Mouse (Mus musculus) thymus, adult 2 months (tissue): Measurements from ENCODE around the gene Cby3.

Source experiments
- CTCF ChIP-seq: fragments of 200-500 bp; IDR thresholded peaks from 2 replicates; pipeline ENCODE4 v1.5.1; 2012; ENCODE audit warnings: mild to moderate bottlenecking, control low read depth, low read length, moderate library complexity, borderline replicate concordance; ENCODE audit not compliant: control insufficient read depth, poor library complexity, insufficient read depth; ENCODE audit errors: extremely low read depth
- POLR2A ChIP-seq: fragments of 200-500 bp; IDR thresholded peaks from 2 replicates; pipeline ENCODE4 v1.6.1; 2012; ENCODE audit warnings: mild to moderate bottlenecking, low read length, control low read depth, moderate library complexity; ENCODE audit not compliant: control insufficient read depth, poor library complexity, insufficient read depth; ENCODE audit errors: extremely low read depth

GRCm38 (mm10) chr11:50323843-50324242 is 30.4 kb upstream of the Cby3 start:
- TF ChIP-seq CTCF (no peak), POLR2A (no peak)
